Mouse (Mus musculus): ENCODE data around the gene Tmem144. TPM values are rescaled to one million over a fixed set of nuclear protein-coding genes. Genes with fewer than 3 reads are reported as not detected.

Gene Tmem144
- polyA plus RNA-seq, 1 experiment from 2014 or later: 2.0 TPM

- no peaks in the 10 kb centered on the region for H3K9me3 ChIP-seq (ENCODE audit: control insufficient read depth, low read length)
- ATAC-seq (ENCODE audit: low FRiP score) (peak; percentile 48; the same call in 1 of the 2 replicates), DNase-seq (ENCODE audit: low spot score, missing footprints) (no peak)
- no peak overlapping the region for H3K27ac ChIP-seq (ENCODE audit: low read depth, low read length)
- no peak overlapping the region for H3K4me3 ChIP-seq (ENCODE audit: low read depth, low read length)
- no peaks in the 10 kb centered on the region for H3K36me3 ChIP-seq (ENCODE audit: control insufficient read depth, insufficient read depth, low read length)
- H3K9ac ChIP-seq (ENCODE audit: low read length): no peak overlapping the region
- H3K27me3 ChIP-seq (ENCODE audit: control insufficient read depth, insufficient read depth, low read length): no peaks in the 10 kb centered on the region
- H3K4me2 ChIP-seq: no peak overlapping the region
- 61% methylated on average over 1 of the region's 1 CpGs for WGBS
- H3K4me1 ChIP-seq (ENCODE audit: control insufficient read depth, insufficient read depth, low read length): no peaks in the 10 kb centered on the region
These were observed 14.6 kb upstream of the Tmem144 start for GRCm38 (mm10) chr3:79867121-79867709.

- no peaks in the 10 kb centered on the region for H3K9me3 ChIP-seq (ENCODE audit: control insufficient read depth, low read length)
- no peak overlapping the region for H3K4me2 ChIP-seq
- H3K4me3 ChIP-seq (ENCODE audit: low read depth, low read length): no peak overlapping the region
- H3K27me3 ChIP-seq (ENCODE audit: control insufficient read depth, insufficient read depth, low read length): no peaks in the 10 kb centered on the region
- no peaks in the 10 kb centered on the region for H3K36me3 ChIP-seq (ENCODE audit: control insufficient read depth, insufficient read depth, low read length)
- H3K9ac ChIP-seq (ENCODE audit: low read length): no peak overlapping the region
- no peak overlapping the region for H3K27ac ChIP-seq (ENCODE audit: low read depth, low read length)
- H3K4me1 ChIP-seq (ENCODE audit: control insufficient read depth, insufficient read depth, low read length): no peaks in the 10 kb centered on the region
- DNase-seq (ENCODE audit: low spot score, missing footprints) (no peak), ATAC-seq (ENCODE audit: low FRiP score) (no peak)
- 78% methylated on average over 9 of the region's 9 CpGs for WGBS
These were observed 14.0 kb upstream of the Tmem144 start for GRCm38 (mm10) chr3:79866526-79866925.

GRCm38 (mm10) chr3:79866089-79866488, 13.5 kb upstream of the Tmem144 start:
- Histone ChIP-seq H3K36me3 (ENCODE audit: control insufficient read depth, insufficient read depth, low read length) (no peaks in the 10 kb centered on the region), H3K9me3 (ENCODE audit: control insufficient read depth, low read length) (no peaks in the 10 kb centered on the region)

GRCm38 (mm10) chr3:79864824-79865223, 12.3 kb upstream of the Tmem144 start:
- Histone ChIP-seq H3K4me3 (ENCODE audit: low read depth, low read length) (no peak overlapping the region), H3K4me2 (no peak overlapping the region), H3K27ac (ENCODE audit: low read depth, low read length) (no peak overlapping the region), H3K36me3 (ENCODE audit: control insufficient read depth, insufficient read depth, low read length) (no peaks in the 10 kb centered on the region), H3K27me3 (ENCODE audit: control insufficient read depth, insufficient read depth, low read length) (no peaks in the 10 kb centered on the region), H3K4me1 (ENCODE audit: control insufficient read depth, insufficient read depth, low read length) (no peaks in the 10 kb centered on the region), H3K9me3 (ENCODE audit: control insufficient read depth, low read length) (no peaks in the 10 kb centered on the region), H3K9ac (ENCODE audit: low read length) (no peak overlapping the region)
- 82% methylated on average over 7 of the region's 7 CpGs for WGBS
- no peak for DNase-seq (ENCODE audit: low spot score, missing footprints)
- ATAC-seq (ENCODE audit: low FRiP score): no peak

More at GRCm38 (mm10) chr3:79866089-79866488, 13.5 kb upstream of the Tmem144 start:
- no peaks in the 10 kb centered on the region for H3K27me3 ChIP-seq (ENCODE audit: control insufficient read depth, insufficient read depth, low read length)
- no peak for DNase-seq (ENCODE audit: low spot score, missing footprints)
- H3K27ac ChIP-seq (ENCODE audit: low read depth, low read length): no peak overlapping the region
- H3K4me2 ChIP-seq: no peak overlapping the region
- WGBS: 63% methylated on average over 3 of the region's 3 CpGs
- no peak overlapping the region for H3K4me3 ChIP-seq (ENCODE audit: low read depth, low read length)
- no peak for ATAC-seq (ENCODE audit: low FRiP score)
- no peak overlapping the region for H3K9ac ChIP-seq (ENCODE audit: low read length)
- H3K4me1 ChIP-seq (ENCODE audit: control insufficient read depth, insufficient read depth, low read length): no peaks in the 10 kb centered on the region

- DNase-seq (ENCODE audit: low spot score, missing footprints): no peak
- no peak for ATAC-seq (ENCODE audit: low FRiP score)
- no peaks in the 10 kb centered on the region for H3K36me3 ChIP-seq (ENCODE audit: control insufficient read depth, insufficient read depth, low read length)
- H3K4me1 ChIP-seq (ENCODE audit: control insufficient read depth, insufficient read depth, low read length): no peaks in the 10 kb centered on the region
- 75% methylated on average over 3 of the region's 3 CpGs for WGBS
- H3K9me3 ChIP-seq (ENCODE audit: control insufficient read depth, low read length): no peaks in the 10 kb centered on the region
- H3K4me3 ChIP-seq (ENCODE audit: low read depth, low read length): no peak overlapping the region
- H3K27me3 ChIP-seq (ENCODE audit: control insufficient read depth, insufficient read depth, low read length): no peaks in the 10 kb centered on the region
- no peak overlapping the region for H3K9ac ChIP-seq (ENCODE audit: low read length)
- H3K27ac ChIP-seq (ENCODE audit: low read depth, low read length): no peak overlapping the region
- H3K4me2 ChIP-seq: no peak overlapping the region
These were observed 5.6 kb upstream of the Tmem144 start for GRCm38 (mm10) chr3:79858221-79858620.

- no peak for ATAC-seq (ENCODE audit: low FRiP score)
- 80% methylated on average over 5 of the region's 5 CpGs for WGBS
- no peak for DNase-seq (ENCODE audit: low spot score, missing footprints)
These were observed 5.2 kb upstream of the Tmem144 start for GRCm38 (mm10) chr3:79857780-79858179.

GRCm38 (mm10) chr3:79852108-79852507, 465 bp downstream of the Tmem144 start:
- Histone ChIP-seq H3K4me3 (ENCODE audit: low read depth, low read length) (no peak overlapping the region), H3K4me1 (ENCODE audit: control insufficient read depth, insufficient read depth, low read length) (peaks cover 5% of the 10 kb centered on the region; the same call in 1 of the 2 replicates), H3K4me2 (no peak overlapping the region), H3K36me3 (ENCODE audit: control insufficient read depth, insufficient read depth, low read length) (no peaks in the 10 kb centered on the region), H3K9ac (ENCODE audit: low read length) (no peak overlapping the region), H3K27me3 (ENCODE audit: control insufficient read depth, insufficient read depth, low read length) (0 out of 2 replicates have a peak, but pooled peaks cover 2% of the 10 kb centered on the region), H3K9me3 (ENCODE audit: control insufficient read depth, low read length) (no peaks in the 10 kb centered on the region), H3K27ac (ENCODE audit: low read depth, low read length) (no peak overlapping the region)
- WGBS: 70% methylated on average over 3 of the region's 3 CpGs
- ATAC-seq (ENCODE audit: low FRiP score) (0 out of 2 replicates have a peak, but pooled peaks have one; percentile 6), DNase-seq (ENCODE audit: low spot score, missing footprints) (no peak)

More at GRCm38 (mm10) chr3:79857780-79858179, 5.2 kb upstream of the Tmem144 start:
- no peaks in the 10 kb centered on the region for H3K27me3 ChIP-seq (ENCODE audit: control insufficient read depth, insufficient read depth, low read length)
- H3K9ac ChIP-seq (ENCODE audit: low read length): no peak overlapping the region
- H3K4me2 ChIP-seq: no peak overlapping the region
- peaks cover 1% of the 10 kb centered on the region; the same call in 1 of the 2 replicates for H3K4me1 ChIP-seq (ENCODE audit: control insufficient read depth, insufficient read depth, low read length)
- H3K9me3 ChIP-seq (ENCODE audit: control insufficient read depth, low read length): no peaks in the 10 kb centered on the region
- no peak overlapping the region for H3K4me3 ChIP-seq (ENCODE audit: low read depth, low read length)
- no peak overlapping the region for H3K27ac ChIP-seq (ENCODE audit: low read depth, low read length)
- no peaks in the 10 kb centered on the region for H3K36me3 ChIP-seq (ENCODE audit: control insufficient read depth, insufficient read depth, low read length)

GRCm38 (mm10) chr3:79850656-79851055, 1.9 kb downstream of the Tmem144 start:
- H3K4me2 ChIP-seq: no peak overlapping the region
- H3K9ac ChIP-seq (ENCODE audit: low read length): no peak overlapping the region
- no peaks in the 10 kb centered on the region for H3K36me3 ChIP-seq (ENCODE audit: control insufficient read depth, insufficient read depth, low read length)
- no peak for DNase-seq (ENCODE audit: low spot score, missing footprints)
- peaks cover 5% of the 10 kb centered on the region; the same call in 1 of the 2 replicates for H3K4me1 ChIP-seq (ENCODE audit: control insufficient read depth, insufficient read depth, low read length)
- no peak overlapping the region for H3K4me3 ChIP-seq (ENCODE audit: low read depth, low read length)
- no peaks in the 10 kb centered on the region for H3K9me3 ChIP-seq (ENCODE audit: control insufficient read depth, low read length)
- no peak for ATAC-seq (ENCODE audit: low FRiP score)
- 0 out of 2 replicates have a peak, but pooled peaks cover 2% of the 10 kb centered on the region for H3K27me3 ChIP-seq (ENCODE audit: control insufficient read depth, insufficient read depth, low read length)
- no peak overlapping the region for H3K27ac ChIP-seq (ENCODE audit: low read depth, low read length)
- WGBS: 29% methylated on average over 6 of the region's 6 CpGs

- H3K27ac ChIP-seq (ENCODE audit: low read depth, low read length): no peak overlapping the region
- H3K9me3 ChIP-seq (ENCODE audit: control insufficient read depth, low read length): no peaks in the 10 kb centered on the region
- H3K36me3 ChIP-seq (ENCODE audit: control insufficient read depth, insufficient read depth, low read length): no peaks in the 10 kb centered on the region
- WGBS: 87% methylated on average over 2 of the region's 2 CpGs
- peaks cover 5% of the 10 kb centered on the region; the same call in 1 of the 2 replicates for H3K4me1 ChIP-seq (ENCODE audit: control insufficient read depth, insufficient read depth, low read length)
- ATAC-seq (ENCODE audit: low FRiP score) (no peak), DNase-seq (ENCODE audit: low spot score, missing footprints) (no peak)
- H3K4me3 ChIP-seq (ENCODE audit: low read depth, low read length): no peak overlapping the region
- H3K9ac ChIP-seq (ENCODE audit: low read length): no peak overlapping the region
- 0 out of 2 replicates have a peak, but pooled peaks cover 2% of the 10 kb centered on the region for H3K27me3 ChIP-seq (ENCODE audit: control insufficient read depth, insufficient read depth, low read length)
- H3K4me2 ChIP-seq: no peak overlapping the region
These were observed 3.0 kb downstream of the Tmem144 start for GRCm38 (mm10) chr3:79849621-79850020.
